Mouse (Mus musculus) liver (tissue): Measurements from ENCODE around the gene Kcnq1.
A peak's percentile ranks its signal among the peaks of the same experiment; 100 is the strongest.

Experiments
- DNase-seq: peaks from one replicate; pipeline ENCODE4 v3.0.0-alpha.2; 2020; ENCODE audit warnings: mixed read lengths

The Kcnq1 gene

GRCm38 (mm10) chr7:143286532-143287290 lies 180.5 kb downstream of the Kcnq1 start:
- DNase-seq = peak; percentile 27

- DNase-seq = no peak
These were observed 182.0 kb downstream of the Kcnq1 start for GRCm38 (mm10) chr7:143288135-143288534.

- DNase-seq = no peak
These were observed 183.1 kb downstream of the Kcnq1 start for GRCm38 (mm10) chr7:143289082-143289849.

GRCm38 (mm10) chr7:143294690-143295355 lies 188.7 kb downstream of the Kcnq1 start:
- DNase-seq = no peak

- DNase-seq = peak; percentile 55
These were observed 189.3 kb downstream of the Kcnq1 start for GRCm38 (mm10) chr7:143295356-143296000.

GRCm38 (mm10) chr7:143296001-143296379 lies 189.8 kb downstream of the Kcnq1 start:
- peak; percentile 39 for DNase-seq

GRCm38 (mm10) chr7:143296384-143296801 lies 190.2 kb downstream of the Kcnq1 start:
- DNase-seq = peak; percentile 88

- DNase-seq = peak; percentile 18
These were observed 193.9 kb downstream of the Kcnq1 start for GRCm38 (mm10) chr7:143300037-143300436.

GRCm38 (mm10) chr7:143300681-143301080 lies 194.5 kb downstream of the Kcnq1 start:
- no peak for DNase-seq

GRCm38 (mm10) chr7:143302156-143302555 lies 196.0 kb downstream of the Kcnq1 start:
- DNase-seq = no peak

GRCm38 (mm10) chr7:143302593-143303238 lies 196.6 kb downstream of the Kcnq1 start:
- DNase-seq = no peak

GRCm38 (mm10) chr7:143303557-143303956 lies 197.4 kb downstream of the Kcnq1 start:
- DNase-seq = no peak

GRCm38 (mm10) chr7:143305808-143306207 lies 199.6 kb downstream of the Kcnq1 start:
- DNase-seq = peak; percentile 26

- no peak for DNase-seq
These were observed 201.8 kb downstream of the Kcnq1 start for GRCm38 (mm10) chr7:143308001-143308400.

GRCm38 (mm10) chr7:143310311-143310710 lies 204.1 kb downstream of the Kcnq1 start:
- no peak for DNase-seq

- no peak for DNase-seq
These were observed 204.7 kb downstream of the Kcnq1 start for GRCm38 (mm10) chr7:143310847-143311246.

GRCm38 (mm10) chr7:143311471-143311870 lies 205.3 kb downstream of the Kcnq1 start:
- DNase-seq = no peak

- peak; percentile 64 for DNase-seq
These were observed 207.6 kb downstream of the Kcnq1 start for GRCm38 (mm10) chr7:143313572-143314319.

GRCm38 (mm10) chr7:143318512-143318911 lies 212.3 kb downstream of the Kcnq1 start:
- DNase-seq = no peak

GRCm38 (mm10) chr7:143320367-143320766 lies 214.2 kb downstream of the Kcnq1 start:
- DNase-seq = peak; percentile 16

GRCm38 (mm10) chr7:143325051-143325450 lies 218.9 kb downstream of the Kcnq1 start:
- DNase-seq = no peak
